Mouse (Mus musculus): ENCODE measurements around the gene Tpp2. TPM values are rescaled to one million over a fixed set of nuclear protein-coding genes. Genes with fewer than 3 reads are reported as not detected.
"Not testable (repeated sequence)": the region's sequence is repeated elsewhere in the genome, so short reads cannot be mapped to it uniquely, and the experiment has no call there.

Tpp2 gene
- polyA plus RNA-seq, 1 experiment from 2014 or later: 56.0 TPM

- Histone ChIP-seq H3K36me3 (no peaks in the 10 kb centered on the region), H3K27ac (ENCODE audit: poor library complexity, severe bottlenecking) (no peak within 1 kb of the TSS), H3K9me3 (replicated peaks) (no peaks in the 10 kb centered on the region), H3K4me3 (no peak within 1 kb of the TSS), H3K4me2 (no peak within 1 kb of the TSS), H3K27me3 (replicated peaks) (no peaks in the 10 kb centered on the region), H3K4me1 (replicated peaks) (no peaks in the 10 kb centered on the region), H3K9ac (no peak within 1 kb of the TSS)
- no peak for ATAC-seq (ENCODE audit: insufficient number of reproducible peaks, low FRiP score)
Observed at GRCm38 (mm10) chr1:44019934-44020333, 86.5 kb downstream of the Tpp2 start, which contains the start of gene Mettl21c. TSS of gene Mettl21c (minus strand) at chr1:44020034.

GRCm38 (mm10) chr1:44022656-44023055, 89.2 kb downstream of the Tpp2 start:
- no peak for ATAC-seq (ENCODE audit: insufficient number of reproducible peaks, low FRiP score)
- Histone ChIP-seq H3K4me3 (no peak overlapping the region), H3K36me3 (no peaks in the 10 kb centered on the region), H3K9me3 (replicated peaks) (no peaks in the 10 kb centered on the region), H3K4me2 (no peak overlapping the region), H3K27me3 (replicated peaks) (no peaks in the 10 kb centered on the region), H3K27ac (ENCODE audit: poor library complexity, severe bottlenecking) (no peak overlapping the region), H3K9ac (no peak overlapping the region), H3K4me1 (replicated peaks) (no peaks in the 10 kb centered on the region)
- 88% methylated on average over 1 of the region's 1 CpGs for WGBS

GRCm38 (mm10) chr1:44027651-44028050, 94.2 kb downstream of the Tpp2 start:
- H3K9ac ChIP-seq: no peak overlapping the region
- H3K4me2 ChIP-seq: no peak overlapping the region
- no peaks in the 10 kb centered on the region for H3K4me1 ChIP-seq (replicated peaks)
- H3K9me3 ChIP-seq (replicated peaks): no peaks in the 10 kb centered on the region
- no peak overlapping the region for H3K27ac ChIP-seq (ENCODE audit: poor library complexity, severe bottlenecking)
- ATAC-seq (ENCODE audit: insufficient number of reproducible peaks, low FRiP score): no peak
- no peak overlapping the region for H3K4me3 ChIP-seq
- 90% methylated on average over 1 of the region's 1 CpGs for WGBS
- no peaks in the 10 kb centered on the region for H3K27me3 ChIP-seq (replicated peaks)
- H3K36me3 ChIP-seq: no peaks in the 10 kb centered on the region

- no peak overlapping the region for H3K4me3 ChIP-seq
- H3K4me2 ChIP-seq: no peak overlapping the region
- no peaks in the 10 kb centered on the region for H3K9me3 ChIP-seq (replicated peaks)
- WGBS: 68% methylated on average over 2 of the region's 2 CpGs
- H3K36me3 ChIP-seq: no peaks in the 10 kb centered on the region
- no peaks in the 10 kb centered on the region for H3K27me3 ChIP-seq (replicated peaks)
- no peak overlapping the region for H3K27ac ChIP-seq (ENCODE audit: poor library complexity, severe bottlenecking)
- no peaks in the 10 kb centered on the region for H3K4me1 ChIP-seq (replicated peaks)
- no peak for ATAC-seq (ENCODE audit: insufficient number of reproducible peaks, low FRiP score)
- H3K9ac ChIP-seq: no peak overlapping the region
Observed at GRCm38 (mm10) chr1:44032213-44032612, 98.8 kb downstream of the Tpp2 start.

- 77% methylated on average over 5 of the region's 5 CpGs for WGBS
- Histone ChIP-seq H3K36me3 (no peaks in the 10 kb centered on the region), H3K4me3 (no peak overlapping the region), H3K9ac (no peak overlapping the region), H3K4me1 (replicated peaks) (no peaks in the 10 kb centered on the region), H3K9me3 (replicated peaks) (no peaks in the 10 kb centered on the region), H3K27me3 (replicated peaks) (no peaks in the 10 kb centered on the region), H3K4me2 (no peak overlapping the region), H3K27ac (ENCODE audit: poor library complexity, severe bottlenecking) (no peak overlapping the region)
- no peak for ATAC-seq (ENCODE audit: insufficient number of reproducible peaks, low FRiP score)
Observed at GRCm38 (mm10) chr1:44032948-44033347, 99.5 kb downstream of the Tpp2 start.

GRCm38 (mm10) chr1:44041797-44042554, 108.5 kb downstream of the Tpp2 start:
- Histone ChIP-seq H3K9ac (peak overlapping the region; percentile 65), H3K27ac (ENCODE audit: poor library complexity, severe bottlenecking) (no peak overlapping the region), H3K36me3 (no peaks in the 10 kb centered on the region), H3K27me3 (replicated peaks) (no peaks in the 10 kb centered on the region), H3K9me3 (replicated peaks) (no peaks in the 10 kb centered on the region), H3K4me2 (peak overlapping the region; percentile 75), H3K4me3 (peak overlapping the region; percentile 57), H3K4me1 (replicated peaks) (no peaks in the 10 kb centered on the region)
- WGBS: 1% methylated on average over 17 of the region's 17 CpGs
- ATAC-seq (ENCODE audit: insufficient number of reproducible peaks, low FRiP score): no peak

GRCm38 (mm10) chr1:44042555-44042915, 109.1 kb downstream of the Tpp2 start:
- H3K4me3 ChIP-seq: peak overlapping the region; percentile 57
- H3K27ac ChIP-seq (ENCODE audit: poor library complexity, severe bottlenecking): no peak overlapping the region
- WGBS: 3% methylated on average over 6 of the region's 6 CpGs
- H3K36me3 ChIP-seq: no peaks in the 10 kb centered on the region
- ATAC-seq (ENCODE audit: insufficient number of reproducible peaks, low FRiP score): no peak
- no peaks in the 10 kb centered on the region for H3K27me3 ChIP-seq (replicated peaks)
- peak overlapping the region; percentile 75 for H3K4me2 ChIP-seq
- H3K9me3 ChIP-seq (replicated peaks): no peaks in the 10 kb centered on the region
- H3K4me1 ChIP-seq (replicated peaks): no peaks in the 10 kb centered on the region
- H3K9ac ChIP-seq: peak overlapping the region; percentile 65

- H3K4me3 ChIP-seq; ATAC-seq (ENCODE audit: insufficient number of reproducible peaks, low FRiP score); H3K4me2 ChIP-seq; H3K4me1 ChIP-seq (replicated peaks); H3K36me3 ChIP-seq; H3K9ac ChIP-seq; H3K9me3 ChIP-seq (replicated peaks); H3K27ac ChIP-seq (ENCODE audit: poor library complexity, severe bottlenecking); H3K27me3 ChIP-seq (replicated peaks): not testable (repeated sequence)
- 67% methylated on average over 5 of the region's 5 CpGs for WGBS
Observed at GRCm38 (mm10) chr1:44045689-44046088, 112.2 kb downstream of the Tpp2 start.

GRCm38 (mm10) chr1:44046556-44046955, 113.1 kb downstream of the Tpp2 start:
- no peaks in the 10 kb centered on the region for H3K4me1 ChIP-seq (replicated peaks)
- no peak for ATAC-seq (ENCODE audit: insufficient number of reproducible peaks, low FRiP score)
- no peaks in the 10 kb centered on the region for H3K27me3 ChIP-seq (replicated peaks)
- H3K4me3 ChIP-seq: no peak overlapping the region
- H3K36me3 ChIP-seq: no peaks in the 10 kb centered on the region
- 74% methylated on average over 2 of the region's 2 CpGs for WGBS
- H3K9me3 ChIP-seq (replicated peaks): no peaks in the 10 kb centered on the region
- H3K4me2 ChIP-seq: no peak overlapping the region
- no peak overlapping the region for H3K27ac ChIP-seq (ENCODE audit: poor library complexity, severe bottlenecking)
- H3K9ac ChIP-seq: no peak overlapping the region

Small RNA genes lying within 50 kb of the gene (microRNA-seq; reads per million reads assigned to microRNA genes)
- not detected for gene Gm24180

Other genes with a start within 250 kb of the Tpp2 start
- gene 1500015O10Rik, start 203.0 kb upstream of the Tpp2 start, polyA plus RNA-seq (2016; fragmentation: Nextera tagmentation; extraction: Ambion mirVana): 3.2 and 3.6 TPM in 2 replicates
- 15.6 and 17.0 TPM in 2 replicates for gene Uxs1, start 105.8 kb upstream of the Tpp2 start, polyA plus RNA-seq (2016; fragmentation: Nextera tagmentation; extraction: Ambion mirVana)
- gene Mettl21c, start 86.4 kb downstream of the Tpp2 start, polyA plus RNA-seq (2016; fragmentation: Nextera tagmentation; extraction: Ambion mirVana): 0.39 and 0.43 TPM in 2 replicates
- gene Gm8251, start 128.3 kb downstream of the Tpp2 start, polyA plus RNA-seq (2016; fragmentation: Nextera tagmentation; extraction: Ambion mirVana): 0.06 TPM in 1 of 2 replicates, not detected in the other
- 77.2 and 77.7 TPM in 2 replicates for gene Tex30, start 168.8 kb downstream of the Tpp2 start, polyA plus RNA-seq (2016; fragmentation: Nextera tagmentation; extraction: Ambion mirVana)
- 50.9 and 54.7 TPM in 2 replicates for gene Kdelc1, start 185.2 kb downstream of the Tpp2 start, polyA plus RNA-seq (2016; fragmentation: Nextera tagmentation; extraction: Ambion mirVana)
- 14.9 and 16.3 TPM in 2 replicates for gene Bivm, start 185.3 kb downstream of the Tpp2 start, polyA plus RNA-seq (2016; fragmentation: Nextera tagmentation; extraction: Ambion mirVana)
- 16.8 and 19.1 TPM in 2 replicates for gene Ercc5, start 214.1 kb downstream of the Tpp2 start, polyA plus RNA-seq (2016; fragmentation: Nextera tagmentation; extraction: Ambion mirVana)

All from heart, embryonic 12.5 days (tissue).